Mouse (Mus musculus) hindbrain, postnatal 0 days (tissue): ENCODE results near the gene Radil. TPM values are rescaled to one million over a fixed set of nuclear protein-coding genes. Genes with fewer than 3 reads are reported as not detected.
A peak's percentile ranks its signal among the peaks of the same experiment; 100 is the strongest.

Experiments used
- ATAC-seq: fragments of 200-750 bp; cut with Nextera tagmentation; 2 replicates; pipeline ENCODE4 v1.8.0; 2017; ENCODE audit warnings: mild to moderate bottlenecking, moderate TSS enrichment, moderate library complexity
- DNase-seq: peaks from one replicate; pipeline ENCODE4 v3.0.0-alpha.2; 2015; ENCODE audit warnings: low spot score
- H3K27ac ChIP-seq: fragments of 300-500 bp; sonication (generic); 2 replicates; pipeline ENCODE4 v1.5.1; 2014; ENCODE audit warnings: mild to moderate bottlenecking
- H3K27me3 ChIP-seq: fragments of 300-500 bp; sonication (generic); 2 replicates; pipeline ENCODE4 v1.6.1; 2014; ENCODE audit warnings: low read length, mixed read lengths; ENCODE audit not compliant: insufficient read depth
- H3K36me3 ChIP-seq: fragments of 300-500 bp; sonication (generic); 2 replicates; pipeline ENCODE4 v1.6.1; 2014; ENCODE audit warnings: low read length, mixed read lengths; ENCODE audit not compliant: insufficient read depth
- H3K4me1 ChIP-seq: fragments of 300-500 bp; sonication (generic); 2 replicates; pipeline ENCODE4 v1.6.1; 2014; ENCODE audit warnings: antibody characterized with exemption, low read length, mixed read lengths; ENCODE audit not compliant: insufficient read depth
- H3K4me2 ChIP-seq: fragments of 300-500 bp; sonication (generic); 2 replicates; pipeline ENCODE4 v1.6.1; 2014; ENCODE audit warnings: low read depth, mild to moderate bottlenecking, low read length, moderate library complexity, mixed read lengths
- H3K4me3 ChIP-seq: fragments of 300-500 bp; sonication (generic); 2 replicates; pipeline ENCODE4 v1.5.1; 2014; ENCODE audit warnings: low read length
- H3K9ac ChIP-seq: fragments of 300-500 bp; sonication (generic); replicated peaks from 2 replicates; pipeline ENCODE4 v1.6.1; 2014; ENCODE audit warnings: mild to moderate bottlenecking, low read length, moderate library complexity, mixed read lengths
- H3K9me3 ChIP-seq: fragments of 300-500 bp; sonication (generic); 2 replicates; pipeline ENCODE4 v1.6.1; 2016; ENCODE audit warnings: low read length, mixed read lengths
- CTCF ChIP-seq: IDR thresholded peaks from 2 replicates; pipeline ENCODE4 v1.5.1; 2016; ENCODE audit warnings: antibody characterized with exemption, control low read depth, low read depth
- WGBS: fragments of 180-500 bp; shearing (Covaris S2); extraction: QIAGEN DNeasy Blood & Tissue Kit; methylation state at CpG from one replicate; pipeline ENCODE4 v1.1.7; 2014; 5-methylcytosine and 5-hydroxymethylcytosine counted together
- polyA plus RNA-seq: library from polyadenylated mRNA; unstranded; fragments of >200 nt; fragmentation: Nextera tagmentation; extraction: Ambion mirVana; gene quantifications from 2 replicates; pipeline ENCODE4 v1.2.1, GENCODE M21; 2015
- total RNA-seq: library from RNA; depleted of rRNA; stranded (reverse); fragments of >200 nt; gene quantifications from 2 replicates; pipeline ENCODE4 v1.2.3, GENCODE M21; 2014

Radil gene
- total and polyA plus RNA-seq, 2 experiments from 2014 or later: 11.9 to 17.7 TPM

DNA sequence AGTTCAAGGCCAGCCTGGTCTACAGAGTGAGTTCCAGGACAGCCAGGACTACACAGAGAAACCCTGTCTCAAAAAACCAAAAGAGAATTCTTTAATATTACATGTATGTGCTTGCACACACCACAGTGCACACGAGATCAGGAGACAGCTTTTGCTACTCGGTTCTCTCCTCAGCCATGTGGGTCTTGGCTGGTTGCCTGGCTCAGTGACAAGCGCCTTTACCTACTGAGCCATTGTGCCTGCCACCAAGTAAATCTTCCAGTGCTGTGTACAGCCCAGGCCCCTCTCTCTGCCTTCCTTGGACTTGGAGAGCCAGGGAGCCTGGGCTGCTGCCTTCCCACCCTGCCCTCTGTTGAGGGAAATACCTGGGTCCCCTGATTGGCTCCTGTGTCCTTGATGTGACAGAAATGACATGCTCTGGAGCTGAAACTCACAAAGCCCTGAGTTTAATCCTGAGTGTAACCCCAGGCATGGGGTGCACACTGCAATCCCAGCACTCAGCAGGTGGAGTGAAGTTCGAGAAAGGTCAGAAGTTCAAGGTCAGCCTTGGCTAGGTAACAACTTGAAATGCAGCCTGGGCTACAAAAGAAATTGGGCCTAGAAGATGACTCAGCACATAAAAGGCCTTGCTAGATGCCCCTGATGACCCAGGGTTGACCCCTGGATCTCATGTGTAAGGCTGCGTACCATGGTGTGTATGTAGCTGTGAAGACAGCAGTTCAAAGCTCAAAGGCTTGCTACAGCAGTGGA lies 72.9 kb downstream of the Radil start:
- no peaks in the 10 kb centered on the region for H3K27me3 ChIP-seq
- 73% methylated on average over 5 of the region's 5 CpGs for WGBS
- no peak overlapping the region for H3K9ac ChIP-seq
- no peaks in the 10 kb centered on the region for H3K9me3 ChIP-seq
- no peak overlapping the region for H3K4me3 ChIP-seq
- no peak overlapping the region for H3K27ac ChIP-seq
- TF ChIP-seq CTCF: no peak
- H3K4me1 ChIP-seq: no peaks in the 10 kb centered on the region
- H3K36me3 ChIP-seq: 0 out of 2 replicates have a peak, but pooled peaks cover 6% of the 10 kb centered on the region
- ATAC-seq (no peak), DNase-seq (no peak)
- H3K4me2 ChIP-seq: no peak overlapping the region

DNA sequence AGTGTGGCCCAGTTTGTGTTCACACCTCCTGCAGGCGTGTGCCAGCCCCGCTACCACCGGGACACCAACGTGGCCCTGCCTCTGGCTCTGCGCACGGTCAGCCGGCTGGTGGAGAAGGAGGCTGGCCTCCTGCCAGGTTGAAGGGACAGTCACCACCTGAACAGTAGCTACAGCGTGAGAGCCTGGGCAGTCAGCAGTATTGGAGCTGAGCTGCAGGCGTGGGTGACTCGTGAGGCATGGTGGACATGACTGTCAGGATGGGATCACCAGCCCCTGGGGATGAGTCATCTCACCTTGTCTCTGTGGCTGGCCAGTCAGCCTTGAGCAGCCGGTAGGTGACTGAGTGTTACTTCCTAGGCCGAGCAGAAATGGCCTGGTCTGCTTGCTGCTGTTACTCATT lies 73.6 kb downstream of the Radil start:
- no peak for ATAC-seq
- Histone ChIP-seq H3K36me3 (0 out of 2 replicates have a peak, but pooled peaks cover 6% of the 10 kb centered on the region), H3K4me2 (no peak overlapping the region), H3K4me3 (no peak overlapping the region), H3K27me3 (no peaks in the 10 kb centered on the region), H3K9ac (no peak overlapping the region), H3K27ac (no peak overlapping the region), H3K4me1 (no peaks in the 10 kb centered on the region), H3K9me3 (no peaks in the 10 kb centered on the region)
- no peak for DNase-seq
- TF ChIP-seq CTCF: no peak
- WGBS: 74% methylated on average over 12 of the region's 12 CpGs

DNA sequence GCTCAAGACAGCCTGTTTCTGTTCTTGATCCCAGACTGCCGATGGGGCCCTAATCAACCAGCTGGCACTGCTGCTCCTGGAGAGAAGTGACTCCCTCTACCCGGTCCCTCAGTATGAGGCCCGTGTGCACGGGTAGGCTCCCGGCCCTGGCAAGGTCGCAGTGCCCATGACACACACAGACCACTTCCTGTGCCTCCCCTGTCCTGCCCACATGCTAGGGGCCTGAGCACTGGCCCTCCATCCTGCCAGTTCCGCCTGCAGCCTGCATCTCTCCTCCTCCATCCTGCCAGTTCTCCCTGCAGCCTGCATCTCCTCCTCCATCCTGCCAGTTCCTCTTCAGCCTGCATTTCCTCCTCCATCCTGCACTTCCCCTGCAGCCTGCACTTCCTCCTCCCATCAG lies 75.2 kb downstream of the Radil start:
- Histone ChIP-seq H3K9me3 (no peaks in the 10 kb centered on the region), H3K9ac (no peak overlapping the region), H3K4me2 (no peak overlapping the region), H3K36me3 (0 out of 2 replicates have a peak, but pooled peaks cover 6% of the 10 kb centered on the region), H3K27me3 (no peaks in the 10 kb centered on the region), H3K4me1 (no peaks in the 10 kb centered on the region), H3K27ac (no peak overlapping the region), H3K4me3 (no peak overlapping the region)
- WGBS: 86% methylated on average over 7 of the region's 7 CpGs
- no peak for TF ChIP-seq CTCF
- no peak for DNase-seq
- no peak for ATAC-seq

DNA sequence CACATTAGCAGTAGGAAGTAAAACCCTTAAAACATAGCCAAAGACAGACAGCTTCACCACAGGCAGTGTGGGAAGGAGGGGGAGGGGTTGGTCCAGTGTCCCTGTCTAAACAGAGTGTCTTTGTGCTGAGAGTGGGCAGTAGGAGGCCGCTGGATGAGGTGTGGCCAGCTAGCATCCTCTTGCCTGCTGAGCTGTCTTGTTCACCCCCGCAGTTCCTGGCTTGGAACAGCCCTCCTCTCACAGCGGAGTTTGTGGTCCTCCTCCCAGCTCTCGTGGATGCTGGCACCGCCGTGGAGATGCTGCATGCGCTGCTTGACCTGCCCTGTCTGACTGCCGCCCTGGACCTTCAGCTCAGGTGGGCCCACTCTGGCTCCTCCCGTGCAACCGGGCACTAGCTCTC lies 77.2 kb downstream of the Radil start:
- DNase-seq: peak; percentile 60
- Histone ChIP-seq H3K4me3 (no peak overlapping the region), H3K27ac (peak overlapping the region; percentile 45; the same call in 1 of the 2 replicates), H3K36me3 (0 out of 2 replicates have a peak, but pooled peaks cover 6% of the 10 kb centered on the region), H3K4me1 (no peaks in the 10 kb centered on the region), H3K27me3 (no peaks in the 10 kb centered on the region), H3K9me3 (no peaks in the 10 kb centered on the region), H3K9ac (no peak overlapping the region), H3K4me2 (no peak overlapping the region)
- WGBS: 31% methylated on average over 10 of the region's 10 CpGs
- ATAC-seq: peak; percentile 78
- TF ChIP-seq CTCF: no peak

DNA sequence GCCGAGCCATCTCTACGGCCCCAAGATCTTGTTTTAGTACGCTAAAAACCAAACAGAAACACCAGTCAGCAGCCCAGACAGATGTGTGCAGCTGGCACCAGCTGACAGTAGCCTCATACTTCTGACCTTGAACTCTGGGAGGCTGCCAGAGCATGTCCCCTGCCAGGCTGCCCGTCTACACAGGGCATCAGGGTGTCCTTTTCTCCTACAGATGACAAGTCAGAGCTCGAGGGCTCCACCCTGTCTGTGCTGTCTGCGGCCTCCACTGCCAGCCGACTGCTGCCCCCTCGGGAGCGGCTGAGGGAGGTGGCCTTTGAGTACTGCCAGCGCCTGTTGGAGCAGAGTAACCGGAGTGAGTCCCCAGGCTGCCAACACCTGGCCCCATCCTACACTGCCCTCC lies 81.1 kb downstream of the Radil start:
- Histone ChIP-seq H3K4me3 (no peak overlapping the region), H3K27ac (no peak overlapping the region), H3K4me2 (no peak overlapping the region), H3K4me1 (no peaks in the 10 kb centered on the region; the same call in 1 of the 2 replicates), H3K9ac (no peak overlapping the region), H3K27me3 (no peaks in the 10 kb centered on the region), H3K36me3 (peaks cover 9% of the 10 kb centered on the region; the same call in 1 of the 2 replicates), H3K9me3 (no peaks in the 10 kb centered on the region)
- DNase-seq (no peak), ATAC-seq (no peak)
- WGBS: 88% methylated on average over 11 of the region's 11 CpGs
- TF ChIP-seq CTCF: no peak

DNA sequence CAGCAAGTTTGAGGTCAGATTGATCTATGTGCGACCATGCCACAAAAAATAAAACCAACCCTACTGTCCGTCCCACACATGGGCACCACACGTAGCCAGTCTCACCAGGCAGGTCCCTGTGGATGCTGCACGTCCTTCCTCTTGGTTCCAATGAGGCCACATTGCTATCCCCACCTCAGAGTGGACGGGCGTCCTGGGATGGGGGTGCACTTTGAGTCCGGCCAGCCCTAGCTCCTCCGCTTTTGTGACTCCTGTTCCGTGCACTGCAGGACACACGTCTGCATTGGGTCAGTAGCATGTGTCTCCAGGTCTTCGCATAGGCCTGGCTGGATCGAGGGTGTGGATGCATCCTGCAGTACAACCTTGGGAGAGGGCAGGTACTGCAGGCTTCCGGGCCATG lies 82.5 kb downstream of the Radil start:
- Histone ChIP-seq H3K36me3 (peaks cover 9% of the 10 kb centered on the region; the same call in 1 of the 2 replicates), H3K9me3 (no peaks in the 10 kb centered on the region), H3K27ac (no peak overlapping the region), H3K9ac (no peak overlapping the region), H3K4me2 (no peak overlapping the region), H3K27me3 (no peaks in the 10 kb centered on the region), H3K4me1 (peaks cover 1% of the 10 kb centered on the region), H3K4me3 (no peak overlapping the region)
- TF ChIP-seq CTCF: no peak
- WGBS: 96% methylated on average over 13 of the region's 13 CpGs
- DNase-seq (no peak), ATAC-seq (no peak)
